Mouse (Mus musculus) neural tube, embryonic 13.5 days (tissue): Measurements from ENCODE around the gene Rsl1d1. TPM values are rescaled to one million over a fixed set of nuclear protein-coding genes. Genes with fewer than 3 reads are reported as not detected.

Source experiments
- ATAC-seq: fragments of 200-750 bp; cut with Nextera tagmentation; 2 replicates; pipeline ENCODE4 v1.8.0; 2017; ENCODE audit warnings: low read depth, mild to moderate bottlenecking, moderate TSS enrichment, moderate library complexity
- H3K27ac ChIP-seq: fragments of 300-500 bp; sonication (generic); replicated peaks from 2 replicates; pipeline ENCODE4 v1.5.1; 2015; ENCODE audit warnings: moderate library complexity, mild to moderate bottlenecking, inconsistent platforms
- H3K27me3 ChIP-seq: fragments of 300-500 bp; sonication (generic); 2 replicates; pipeline ENCODE4 v1.6.1; 2015; ENCODE audit warnings: mild to moderate bottlenecking, inconsistent platforms
- H3K36me3 ChIP-seq: fragments of 300-500 bp; sonication (generic); 2 replicates; pipeline ENCODE4 v1.6.1; 2015; ENCODE audit warnings: mild to moderate bottlenecking, inconsistent platforms
- H3K4me1 ChIP-seq: fragments of 300-500 bp; sonication (generic); replicated peaks from 2 replicates; pipeline ENCODE4 v1.6.1; 2015; ENCODE audit warnings: inconsistent platforms
- H3K4me2 ChIP-seq: fragments of 300-500 bp; sonication (generic); 2 replicates; pipeline ENCODE4 v1.6.1; 2015; ENCODE audit warnings: inconsistent platforms, mild to moderate bottlenecking, moderate library complexity
- H3K4me3 ChIP-seq: fragments of 300-500 bp; sonication (generic); 2 replicates; pipeline ENCODE4 v1.5.1; 2015; ENCODE audit warnings: mild to moderate bottlenecking, inconsistent platforms
- H3K9ac ChIP-seq: fragments of 300-500 bp; sonication (generic); 2 replicates; pipeline ENCODE4 v1.6.1; 2015; ENCODE audit warnings: moderate library complexity, mild to moderate bottlenecking, inconsistent platforms
- H3K9me3 ChIP-seq: fragments of 300-500 bp; sonication (generic); 2 replicates; pipeline ENCODE4 v1.6.1; 2016; ENCODE audit warnings: inconsistent platforms
- WGBS: fragments of 180-500 bp; shearing (Covaris S2); methylation state at CpG from one replicate; pipeline ENCODE4 v1.1.7; 2015; 5-methylcytosine and 5-hydroxymethylcytosine counted together
- polyA plus RNA-seq: library from polyadenylated mRNA; unstranded; fragments of >200 nt; fragmentation: Nextera tagmentation; extraction: Ambion mirVana; gene quantifications from 2 replicates; pipeline ENCODE4 v1.2.1, GENCODE M21; 2015

The Rsl1d1 gene
- polyA plus RNA-seq = 144 and 164 TPM in 2 replicates

DNA sequence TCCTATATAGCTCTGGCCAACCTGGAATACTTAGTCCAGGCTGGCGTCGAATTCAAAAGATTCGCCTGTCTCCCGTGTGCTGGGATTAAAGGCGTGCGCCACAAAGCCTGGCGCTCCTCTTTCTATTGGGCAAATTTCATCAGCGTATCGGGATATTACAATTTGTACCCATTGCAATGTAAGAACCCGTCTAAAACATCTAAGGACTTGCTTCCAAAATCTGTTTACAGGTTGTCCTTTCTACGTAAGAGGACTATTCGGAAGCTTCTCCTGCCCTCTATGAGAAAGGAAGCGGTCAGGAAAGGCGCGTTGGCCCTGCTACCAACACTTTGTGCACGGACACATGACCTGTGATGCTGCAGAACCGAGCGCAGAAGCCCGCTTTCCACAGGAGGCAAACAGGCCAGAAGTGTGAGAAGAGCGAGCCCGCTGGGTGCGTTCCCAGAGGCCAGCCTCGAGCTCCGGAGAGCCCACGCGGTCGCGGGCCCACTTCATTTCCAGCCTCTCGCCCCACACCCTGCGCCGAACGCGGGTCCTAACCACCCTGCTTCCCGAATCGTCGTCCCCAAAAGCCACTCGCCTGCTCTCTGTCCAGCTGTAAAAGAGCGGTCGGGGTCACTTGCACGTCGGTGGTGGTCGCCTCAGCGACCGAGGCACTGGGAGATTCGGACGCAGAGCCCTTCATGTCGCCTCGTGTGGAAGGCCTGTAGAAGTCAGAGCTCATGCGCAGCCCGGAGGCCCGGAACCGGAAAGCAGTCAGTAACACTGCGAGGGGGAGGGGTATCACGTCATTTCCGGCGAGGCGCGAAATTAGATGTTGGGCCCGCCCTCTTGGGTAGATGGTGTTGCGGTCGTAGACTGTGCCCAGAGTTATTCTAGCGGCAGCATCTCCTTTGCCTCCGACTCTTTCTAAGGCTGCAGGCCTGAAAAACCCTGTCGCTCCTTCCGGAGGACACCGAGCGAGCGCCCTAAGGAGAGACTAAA, at the start of gene Rsl1d1:
TSS of gene Rsl1d1 (minus strand) at position 761 of the 984 bp plus-strand sequence.
- Histone ChIP-seq H3K4me2 (peak within 1 kb of the TSS; percentile 97), H3K27ac (peak within 1 kb of the TSS; percentile 56), H3K9me3 (no peaks in the 10 kb centered on the region), H3K4me1 (peaks cover 35% of the 10 kb centered on the region), H3K4me3 (peak within 1 kb of the TSS; percentile 95), H3K9ac (peak within 1 kb of the TSS; percentile 93), H3K36me3 (peaks cover 47% of the 10 kb centered on the region), H3K27me3 (no peaks in the 10 kb centered on the region)
- under 1% methylated on average over 68 of the region's 68 CpGs for WGBS
- ATAC-seq = peak; percentile 99

GRCm38 (mm10) chr16:11247791-11248190, 44.7 kb upstream of the Rsl1d1 start:
- ATAC-seq = no peak
- H3K4me2 ChIP-seq = no peak overlapping the region
- H3K4me1 ChIP-seq = peaks cover 25% of the 10 kb centered on the region
- H3K9ac ChIP-seq = no peak overlapping the region
- no peak overlapping the region for H3K4me3 ChIP-seq
- no peak overlapping the region for H3K27ac ChIP-seq
- no peaks in the 10 kb centered on the region for H3K9me3 ChIP-seq
- H3K27me3 ChIP-seq = no peaks in the 10 kb centered on the region
- WGBS = 87% methylated on average over 2 of the region's 2 CpGs
- no peaks in the 10 kb centered on the region for H3K36me3 ChIP-seq

DNA sequence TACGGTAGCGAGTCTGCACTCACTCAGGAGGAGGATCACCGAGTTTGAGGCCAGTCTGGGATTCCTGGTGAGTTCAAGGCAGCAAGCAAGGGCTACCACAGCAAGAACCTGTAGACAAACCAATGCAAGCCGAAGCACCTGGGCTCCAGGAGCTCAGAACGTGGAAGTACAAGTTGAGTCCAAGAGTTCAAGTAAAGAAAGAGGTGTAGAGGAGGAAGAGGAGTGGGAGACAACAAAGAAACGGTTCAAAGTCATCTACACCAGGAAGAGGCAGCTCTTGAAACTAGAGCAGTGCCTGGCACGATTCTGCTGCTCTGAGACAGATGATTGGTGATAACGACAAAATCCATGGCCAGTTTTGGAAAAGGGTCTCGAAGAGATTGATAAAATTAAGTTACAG, 42.6 kb upstream of the Rsl1d1 start:
- H3K36me3 ChIP-seq = no peaks in the 10 kb centered on the region
- H3K27me3 ChIP-seq = no peaks in the 10 kb centered on the region
- ATAC-seq = no peak
- no peak overlapping the region for H3K4me3 ChIP-seq
- no peak overlapping the region for H3K9ac ChIP-seq
- 85% methylated on average over 9 of the region's 9 CpGs for WGBS
- H3K9me3 ChIP-seq = no peaks in the 10 kb centered on the region
- no peak overlapping the region for H3K4me2 ChIP-seq
- H3K27ac ChIP-seq = no peak overlapping the region
- H3K4me1 ChIP-seq = peaks cover 6% of the 10 kb centered on the region

DNA sequence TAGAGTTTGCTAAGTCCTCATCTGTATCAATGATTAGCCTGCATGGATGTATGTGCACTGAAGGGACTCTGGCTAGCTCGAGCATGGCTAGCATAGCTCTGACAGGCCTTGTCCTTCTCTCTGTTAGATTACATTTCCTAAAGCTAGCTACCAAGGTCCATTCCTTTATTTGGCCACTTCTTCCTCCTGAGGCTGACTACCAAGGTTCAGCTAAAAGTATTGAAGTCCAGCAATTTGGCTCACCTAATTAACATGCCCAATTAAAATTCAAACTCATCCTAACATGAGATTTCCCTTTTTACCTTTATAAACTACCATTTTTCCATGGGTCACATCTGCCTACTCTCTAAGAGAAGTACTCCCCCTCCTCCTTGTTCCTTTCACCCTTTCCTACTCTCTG, 39.3 kb upstream of the Rsl1d1 start:
- Histone ChIP-seq H3K36me3 (peaks cover 11% of the 10 kb centered on the region), H3K4me2 (no peak overlapping the region), H3K9ac (no peak overlapping the region), H3K4me3 (no peak overlapping the region), H3K27me3 (no peaks in the 10 kb centered on the region), H3K27ac (no peak overlapping the region), H3K4me1 (no peaks in the 10 kb centered on the region; the same call in 1 of the 2 replicates), H3K9me3 (no peaks in the 10 kb centered on the region)
- ATAC-seq = no peak
- WGBS = 85% methylated on average over 1 of the region's 1 CpGs

GRCm38 (mm10) chr16:11217801-11218200, 14.7 kb upstream of the Rsl1d1 start:
- no peak overlapping the region for H3K9ac ChIP-seq
- no peak overlapping the region for H3K4me2 ChIP-seq
- no peaks in the 10 kb centered on the region for H3K4me1 ChIP-seq
- H3K4me3 ChIP-seq = no peak overlapping the region
- no peak for ATAC-seq
- H3K27me3 ChIP-seq = no peaks in the 10 kb centered on the region
- no peak overlapping the region for H3K27ac ChIP-seq
- WGBS = 88% methylated on average over 3 of the region's 3 CpGs
- H3K9me3 ChIP-seq = no peaks in the 10 kb centered on the region
- peaks cover 50% of the 10 kb centered on the region for H3K36me3 ChIP-seq

DNA sequence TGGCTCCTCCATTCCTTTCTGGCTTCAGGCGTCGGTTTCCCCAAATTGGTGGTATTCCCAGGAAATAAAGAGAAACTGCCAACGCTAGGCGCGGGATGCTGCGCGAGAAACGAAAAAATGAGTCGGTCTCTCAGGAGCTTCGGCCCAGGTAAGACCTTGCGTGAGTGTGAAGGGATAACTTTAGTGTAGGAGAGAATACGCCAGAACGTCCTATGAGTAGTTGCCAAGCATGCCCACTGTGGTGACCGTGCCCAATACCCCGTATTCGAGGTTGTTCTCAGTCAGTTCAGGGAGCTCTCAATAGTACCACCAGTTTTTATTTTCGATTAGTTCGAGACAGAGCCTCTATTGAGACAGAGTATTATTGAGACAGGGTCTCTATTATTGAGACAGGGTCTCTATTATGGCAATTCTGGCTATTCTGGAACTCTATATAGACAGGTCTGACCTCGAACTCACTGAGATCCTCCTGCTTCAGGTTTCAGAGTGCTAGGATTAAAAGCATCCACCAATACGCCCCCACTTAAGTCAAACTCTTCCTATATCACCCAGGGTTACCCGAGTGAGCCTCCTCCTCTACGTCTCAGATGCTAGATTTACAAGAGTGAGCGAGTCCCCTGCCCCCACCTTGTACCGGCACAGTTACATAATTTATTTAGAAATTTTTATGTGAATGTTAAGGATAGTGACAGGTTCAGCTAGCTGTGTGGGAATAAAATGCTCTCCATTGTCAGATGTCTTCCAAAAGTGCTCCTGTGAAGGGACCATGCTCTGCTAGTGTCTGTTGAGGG, 664 bp upstream of the Rsl1d1 start:
- H3K27ac ChIP-seq = peak overlapping the region; percentile 35
- H3K9me3 ChIP-seq = no peaks in the 10 kb centered on the region
- H3K9ac ChIP-seq = peak overlapping the region; percentile 93
- no peaks in the 10 kb centered on the region for H3K27me3 ChIP-seq
- peaks cover 43% of the 10 kb centered on the region for H3K36me3 ChIP-seq
- H3K4me3 ChIP-seq = peak overlapping the region; percentile 95
- peaks cover 35% of the 10 kb centered on the region for H3K4me1 ChIP-seq
- WGBS = 9% methylated on average over 24 of the region's 24 CpGs
- peak overlapping the region; percentile 97 for H3K4me2 ChIP-seq
- ATAC-seq = peak; percentile 64

- Histone ChIP-seq H3K9me3 (no peaks in the 10 kb centered on the region), H3K9ac (peak overlapping the region; percentile 93)
These were observed 1.3 kb downstream of the Rsl1d1 start for GRCm38 (mm10) chr16:11201740-11202394.

GRCm38 (mm10) chr16:11200247-11200646, 2.9 kb downstream of the Rsl1d1 start:
- no peak overlapping the region for H3K4me3 ChIP-seq
- no peaks in the 10 kb centered on the region for H3K27me3 ChIP-seq
- no peak for ATAC-seq
- peaks cover 32% of the 10 kb centered on the region for H3K4me1 ChIP-seq
- H3K36me3 ChIP-seq = peaks cover 63% of the 10 kb centered on the region
- no peak overlapping the region for H3K4me2 ChIP-seq
- no peaks in the 10 kb centered on the region for H3K9me3 ChIP-seq
- H3K27ac ChIP-seq = no peak overlapping the region
- H3K9ac ChIP-seq = no peak overlapping the region
- 94% methylated on average over 3 of the region's 3 CpGs for WGBS

More at GRCm38 (mm10) chr16:11201740-11202394, 1.3 kb downstream of the Rsl1d1 start:
- H3K36me3 ChIP-seq = peaks cover 47% of the 10 kb centered on the region
- H3K4me2 ChIP-seq = peak overlapping the region; percentile 97
- H3K4me3 ChIP-seq = peak overlapping the region; percentile 95
- H3K4me1 ChIP-seq = peaks cover 35% of the 10 kb centered on the region
- H3K27ac ChIP-seq = no peak overlapping the region
- 69% methylated on average over 6 of the region's 6 CpGs for WGBS
- no peak for ATAC-seq
- no peaks in the 10 kb centered on the region for H3K27me3 ChIP-seq

DNA sequence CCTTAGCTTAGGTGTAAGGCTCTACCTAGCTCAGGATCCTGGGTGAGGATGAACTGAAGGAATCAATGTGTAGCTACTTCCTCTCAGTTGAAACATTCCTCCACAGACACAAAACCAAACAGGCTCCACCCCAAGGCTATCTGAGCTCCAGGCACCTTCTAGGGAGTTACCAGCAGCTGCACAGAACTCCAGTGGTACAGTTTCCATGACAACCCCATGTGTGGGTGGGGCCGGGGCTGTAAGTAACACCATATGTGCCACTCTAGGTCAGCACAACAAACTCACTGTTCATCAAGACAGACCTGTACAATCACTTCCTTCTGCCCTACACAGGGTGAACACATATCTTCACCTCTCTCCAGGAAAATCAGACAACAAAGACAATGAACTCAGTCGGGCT, 4.7 kb downstream of the Rsl1d1 start:
- 67% methylated on average over 2 of the region's 2 CpGs for WGBS

GRCm38 (mm10) chr16:11197052-11197451, 6.1 kb downstream of the Rsl1d1 start:
- ATAC-seq = no peak
- Histone ChIP-seq H3K36me3 (peaks cover 95% of the 10 kb centered on the region), H3K4me3 (no peak overlapping the region), H3K9ac (no peak overlapping the region), H3K4me2 (no peak overlapping the region), H3K4me1 (peaks cover 11% of the 10 kb centered on the region), H3K27ac (no peak overlapping the region), H3K9me3 (no peaks in the 10 kb centered on the region), H3K27me3 (no peaks in the 10 kb centered on the region)
- 94% methylated on average over 4 of the region's 4 CpGs for WGBS

More for the DNA sequence above, 4.7 kb downstream of the Rsl1d1 start:
- Histone ChIP-seq H3K9ac (no peak overlapping the region), H3K9me3 (no peaks in the 10 kb centered on the region), H3K27ac (no peak overlapping the region), H3K4me3 (no peak overlapping the region), H3K4me2 (no peak overlapping the region), H3K36me3 (peaks cover 81% of the 10 kb centered on the region), H3K27me3 (no peaks in the 10 kb centered on the region), H3K4me1 (peaks cover 15% of the 10 kb centered on the region)
- ATAC-seq = no peak

GRCm38 (mm10) chr16:11193231-11193630, 9.9 kb downstream of the Rsl1d1 start:
- no peaks in the 10 kb centered on the region for H3K9me3 ChIP-seq
- H3K4me1 ChIP-seq = no peaks in the 10 kb centered on the region
- peaks cover 74% of the 10 kb centered on the region for H3K36me3 ChIP-seq
- H3K4me2 ChIP-seq = no peak overlapping the region
- no peak overlapping the region for H3K4me3 ChIP-seq
- WGBS = 98% methylated on average over 2 of the region's 2 CpGs
- H3K27me3 ChIP-seq = no peaks in the 10 kb centered on the region
- H3K9ac ChIP-seq = no peak overlapping the region
- H3K27ac ChIP-seq = no peak overlapping the region
- ATAC-seq = no peak
